Mouse (Mus musculus) testis, adult 2 months (tissue): ENCODE measurements around the gene Msh5. TPM values are rescaled to one million over a fixed set of nuclear protein-coding genes. Genes with fewer than 3 reads are reported as not detected.
A peak's percentile ranks its signal among the peaks of the same experiment; 100 is the strongest.

ENCODE experiments used
- H3K27ac ChIP-seq: fragments of 200-500 bp; 2 replicates; pipeline ENCODE4 v1.5.1; 2012; ENCODE audit warnings: low read depth, low read length; ENCODE audit not compliant: control insufficient read depth, insufficient read depth
- H3K27me3 ChIP-seq: fragments of 200-500 bp; 2 replicates; pipeline ENCODE4 v1.6.1; 2012; ENCODE audit warnings: mild to moderate bottlenecking, low read length, moderate library complexity; ENCODE audit not compliant: control insufficient read depth, insufficient read depth
- H3K36me3 ChIP-seq: fragments of 200-500 bp; 2 replicates; pipeline ENCODE4 v1.6.1; 2012; ENCODE audit warnings: mild to moderate bottlenecking, low read length; ENCODE audit not compliant: control insufficient read depth, insufficient read depth
- H3K4me1 ChIP-seq: fragments of 200-500 bp; 2 replicates; pipeline ENCODE4 v1.6.1; 2012; ENCODE audit warnings: low read length; ENCODE audit not compliant: control insufficient read depth, insufficient read depth
- H3K4me3 ChIP-seq: fragments of 200-500 bp; 2 replicates; pipeline ENCODE4 v1.5.1; 2012; ENCODE audit warnings: low read depth, mild to moderate bottlenecking, low read length, moderate library complexity, mixed read lengths; ENCODE audit not compliant: control insufficient read depth
- CTCF ChIP-seq: fragments of 200-500 bp; IDR thresholded peaks from 2 replicates; pipeline ENCODE4 v1.5.1; 2012; ENCODE audit warnings: low read depth, mild to moderate bottlenecking, inconsistent platforms, low read length, moderate library complexity; ENCODE audit not compliant: control insufficient read depth, insufficient read depth, insufficient replicate concordance
- POLR2A ChIP-seq: fragments of 200-500 bp; IDR thresholded peaks from 2 replicates; pipeline ENCODE4 v1.6.1; 2012; ENCODE audit warnings: low read depth, mild to moderate bottlenecking, inconsistent platforms, low read length, moderate library complexity; ENCODE audit not compliant: control insufficient read depth
- polyA plus RNA-seq: library from polyadenylated mRNA; depleted of rRNA; stranded (reverse); fragments of >200 nt; gene quantifications from 2 replicates; pipeline ENCODE4 v1.2.3, GENCODE M21; 2012

Gene Msh5
- polyA plus RNA-seq, 1 experiment, result 19.3 TPM

DNA sequence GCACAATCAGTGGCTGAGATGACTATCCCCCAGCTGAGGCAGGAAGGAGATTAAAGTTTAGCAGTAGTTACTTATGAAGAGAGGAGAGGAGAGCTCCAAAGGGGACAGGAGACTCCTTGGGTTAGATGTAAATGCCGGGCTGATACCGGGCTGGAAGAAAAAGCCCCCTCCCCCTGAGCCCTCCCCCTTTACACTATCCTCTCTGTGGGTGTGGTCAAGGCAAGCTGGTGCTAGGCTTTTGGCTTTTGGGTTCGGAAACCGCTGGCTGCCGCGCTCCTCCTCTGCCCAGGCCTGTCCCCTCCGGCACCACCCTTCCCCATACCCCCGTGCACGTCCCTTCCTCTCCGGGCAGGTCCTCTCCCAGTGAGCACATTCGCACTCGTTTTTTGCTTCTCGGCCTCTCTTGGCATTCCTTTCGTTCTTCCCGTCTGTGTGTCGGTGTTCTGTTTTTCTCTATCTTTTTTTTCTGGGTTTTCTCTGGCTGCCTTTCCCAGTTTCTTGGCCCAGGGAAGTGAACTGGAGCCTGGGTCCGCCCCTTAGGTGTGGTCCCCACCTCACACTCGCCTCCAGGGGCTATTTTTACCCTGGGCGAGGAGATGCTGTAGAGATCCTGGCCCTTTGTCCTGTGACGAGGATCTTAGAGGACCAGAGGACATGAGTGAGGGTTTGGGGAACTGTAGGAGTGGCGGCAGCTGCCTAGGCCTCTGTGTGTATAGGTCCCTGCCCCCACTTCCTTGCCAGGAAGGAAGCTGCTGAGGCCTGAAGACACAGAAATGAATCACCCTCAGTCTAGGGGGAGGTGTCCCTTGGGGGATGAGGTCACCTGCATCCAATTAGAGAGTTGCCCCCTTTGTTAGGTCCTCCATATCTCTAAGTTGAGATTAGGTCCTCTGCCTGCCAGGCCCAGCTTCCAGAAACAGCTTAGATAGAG is 4.9 kb upstream of the Msh5 start:
- TF ChIP-seq POLR2A, result 0 out of 2 replicates have a peak, but pooled peaks have one; percentile 30
- no peak for TF ChIP-seq CTCF
- Histone ChIP-seq H3K36me3 (no peaks in the 10 kb centered on the region), H3K27ac (peak overlapping the region; percentile 78), H3K4me3 (peak overlapping the region; percentile 82), H3K4me1 (peaks cover 21% of the 10 kb centered on the region), H3K27me3 (peaks cover 2% of the 10 kb centered on the region; the same call in 1 of the 2 replicates)

DNA sequence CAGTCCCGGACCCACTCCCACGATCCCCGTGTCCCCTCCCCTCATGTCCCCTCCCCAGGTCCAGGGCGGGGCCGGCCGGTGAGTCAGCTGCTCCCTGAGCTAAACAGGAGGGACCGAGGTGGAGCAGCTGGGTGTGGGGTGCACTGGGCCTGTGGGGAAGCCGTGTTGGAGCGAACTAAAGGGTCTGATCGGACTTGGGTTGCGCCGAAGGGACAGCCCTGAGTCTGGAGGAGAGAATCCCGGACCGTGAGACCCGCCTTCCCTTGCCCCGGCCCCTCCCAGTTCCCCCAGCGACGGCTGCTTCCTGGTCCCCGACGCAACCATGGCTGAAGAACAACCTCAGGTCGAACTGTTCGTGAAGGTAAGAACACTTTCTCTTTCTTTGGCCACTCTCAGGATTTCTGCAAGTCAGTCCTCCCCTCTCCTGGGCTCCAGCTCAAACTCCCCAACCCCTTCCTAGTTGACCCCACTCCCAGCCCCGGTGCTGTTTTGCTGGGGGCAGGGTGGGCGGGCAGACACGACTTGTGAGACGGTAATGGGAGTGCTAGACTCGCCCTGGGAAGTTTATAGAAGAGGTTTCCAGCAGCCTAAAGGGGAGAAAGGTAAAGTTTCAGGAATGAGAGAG is 3.7 kb upstream of the Msh5 start:
- peak overlapping the region; percentile 86 for H3K4me3 ChIP-seq
- H3K27me3 ChIP-seq, result peaks cover 2% of the 10 kb centered on the region; the same call in 1 of the 2 replicates
- no peaks in the 10 kb centered on the region for H3K36me3 ChIP-seq
- peaks cover 24% of the 10 kb centered on the region for H3K4me1 ChIP-seq
- TF ChIP-seq POLR2A, result peak; percentile 57; the same call in 1 of the 2 replicates
- no peak for TF ChIP-seq CTCF
- H3K27ac ChIP-seq, result peak overlapping the region; percentile 82

DNA sequence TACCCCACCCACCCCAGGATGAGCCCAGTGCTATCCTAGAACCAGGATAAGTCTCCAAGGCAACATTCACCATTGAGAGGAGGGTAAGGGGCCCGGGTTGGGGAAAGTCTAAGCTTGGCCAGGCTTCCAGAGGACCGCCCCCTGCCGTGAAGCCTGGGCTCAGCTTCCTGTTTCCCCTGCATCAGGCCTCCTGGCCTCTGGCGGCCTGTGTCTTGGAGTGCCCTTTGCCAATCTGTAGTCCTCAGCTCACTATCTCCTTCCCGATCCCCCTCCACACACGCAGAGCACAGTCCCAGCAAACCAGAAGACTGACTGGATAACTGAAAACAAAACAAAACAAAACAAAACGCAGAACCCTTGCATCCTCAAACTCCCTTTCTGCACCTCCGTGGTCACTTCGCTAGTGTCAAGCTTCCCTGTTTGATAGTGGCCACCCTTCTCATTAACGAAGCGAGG is 3.0 kb upstream of the Msh5 start, which contains the start of gene Clic1:
TSS of gene Clic1 (plus strand) at position 406 of the 456 bp plus-strand sequence.
- H3K27me3 ChIP-seq, result peaks cover 2% of the 10 kb centered on the region; the same call in 1 of the 2 replicates
- peaks cover 24% of the 10 kb centered on the region for H3K4me1 ChIP-seq
- no peaks in the 10 kb centered on the region for H3K36me3 ChIP-seq

DNA sequence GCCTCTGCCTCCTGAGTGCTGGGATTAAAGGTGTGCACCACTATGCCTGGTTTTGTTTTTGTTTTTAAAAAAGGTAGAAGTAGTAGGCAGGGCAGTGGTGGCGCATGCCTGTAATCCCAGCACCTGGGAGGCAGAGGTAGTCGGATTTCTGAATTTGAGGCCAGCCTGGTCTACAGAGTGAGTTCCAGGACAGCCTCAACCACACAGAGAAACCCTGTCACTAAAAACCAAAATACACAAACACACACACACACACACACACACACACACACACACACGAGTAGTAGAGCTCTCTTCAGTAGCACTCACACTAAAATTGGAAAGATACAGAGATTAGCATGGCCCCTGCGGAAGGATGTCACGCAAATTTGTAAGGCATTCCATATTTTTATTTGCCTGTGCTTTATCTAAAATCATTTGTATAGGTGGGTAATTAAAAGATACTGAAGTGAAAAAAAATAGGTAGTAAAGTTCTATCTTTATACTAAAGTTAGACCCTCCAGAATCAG is 2.4 kb upstream of the Msh5 start:
- Histone ChIP-seq H3K4me1 (peaks cover 24% of the 10 kb centered on the region), H3K27ac (no peak overlapping the region), H3K4me3 (no peak overlapping the region), H3K27me3 (peaks cover 2% of the 10 kb centered on the region; the same call in 1 of the 2 replicates), H3K36me3 (no peaks in the 10 kb centered on the region)
- no peak for TF ChIP-seq CTCF
- TF ChIP-seq POLR2A, result no peak

More for the DNA sequence above, 3.0 kb upstream of the Msh5 start, which contains the start of gene Clic1:
- Histone ChIP-seq H3K4me3 (peak within 1 kb of the TSS; percentile 86), H3K27ac (peak within 1 kb of the TSS; percentile 82)
- peak; percentile 29; the same call in 1 of the 2 replicates for TF ChIP-seq POLR2A
- no peak for TF ChIP-seq CTCF

DNA sequence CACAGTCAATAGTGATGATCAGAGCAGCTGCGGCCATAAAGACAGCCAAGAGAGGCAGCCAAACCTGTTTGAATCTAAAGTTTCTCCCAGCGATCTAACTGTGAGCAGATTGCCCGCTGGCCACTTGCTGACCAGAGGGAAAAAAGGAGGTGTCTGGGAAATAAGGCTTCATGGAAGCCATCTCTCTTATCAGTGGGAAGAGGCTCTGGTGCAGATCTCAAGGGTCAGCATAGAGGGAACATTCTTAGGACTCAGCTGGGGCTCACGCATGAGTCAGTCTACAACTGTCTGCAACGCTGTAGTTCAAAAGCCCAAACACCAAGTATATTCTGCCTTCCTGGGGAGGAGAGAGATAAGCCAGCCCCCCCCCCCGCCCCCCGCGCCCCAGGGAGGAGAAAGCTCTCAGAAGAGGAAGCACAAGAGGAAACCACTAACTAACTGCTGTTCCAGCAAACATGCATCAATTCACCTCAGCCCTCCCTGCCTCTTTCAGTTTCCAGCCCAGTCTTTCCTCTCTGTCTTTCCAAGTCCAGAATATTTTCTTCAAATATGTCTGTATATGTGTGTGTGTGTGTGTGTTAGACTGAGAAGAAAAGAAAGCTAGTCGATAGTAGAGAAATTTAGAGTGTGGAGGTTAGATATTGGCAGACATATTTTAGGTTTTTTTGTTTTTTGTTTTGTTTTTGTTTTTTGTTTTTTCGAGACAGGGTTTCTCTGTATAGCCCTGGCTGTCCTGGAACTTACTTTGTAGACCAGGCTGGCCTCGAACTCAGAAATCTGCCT is 1.8 kb upstream of the Msh5 start:
- Histone ChIP-seq H3K27me3 (peaks cover 2% of the 10 kb centered on the region; the same call in 1 of the 2 replicates), H3K4me1 (peaks cover 24% of the 10 kb centered on the region), H3K36me3 (no peaks in the 10 kb centered on the region), H3K27ac (no peak overlapping the region), H3K4me3 (no peak overlapping the region)
- TF ChIP-seq POLR2A (no peak), CTCF (no peak)

DNA sequence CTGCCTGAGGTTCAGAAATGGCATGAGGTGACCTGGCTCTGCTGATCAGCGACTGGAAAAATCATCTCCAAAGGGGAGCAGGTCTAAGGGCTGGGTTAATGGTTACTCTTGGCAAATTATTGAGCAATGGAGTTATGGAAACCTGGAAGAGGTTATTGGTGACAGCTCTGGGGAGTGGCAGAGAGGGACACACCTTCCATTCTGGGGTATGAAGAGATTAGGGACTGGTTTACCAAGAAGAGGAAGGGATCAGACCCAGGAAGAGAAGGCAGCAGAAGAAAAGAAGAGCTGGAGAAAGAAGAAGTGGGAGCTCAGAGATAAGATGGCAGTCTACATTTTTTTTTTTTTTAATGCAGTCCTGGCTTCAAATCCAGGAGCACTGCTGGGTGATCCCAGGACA is 1.1 kb upstream of the Msh5 start:
- TF ChIP-seq POLR2A (no peak), CTCF (no peak)
- H3K4me1 ChIP-seq, result peaks cover 24% of the 10 kb centered on the region
- peaks cover 2% of the 10 kb centered on the region; the same call in 1 of the 2 replicates for H3K27me3 ChIP-seq
- no peak overlapping the region for H3K27ac ChIP-seq
- H3K36me3 ChIP-seq, result no peaks in the 10 kb centered on the region
- no peak overlapping the region for H3K4me3 ChIP-seq
